Mouse (Mus musculus) ES-Bruce4 (cell line): Measurements from ENCODE around the gene Pcsk4. TPM values are rescaled to one million over a fixed set of nuclear protein-coding genes. Genes with fewer than 3 reads are reported as not detected.

Experiments used
- H3K27ac ChIP-seq: 2 replicates; pipeline ENCODE4 v1.5.1; 2012; ENCODE audit warnings: low read length, inconsistent platforms; ENCODE audit not compliant: insufficient read depth
- H3K27me3 ChIP-seq: 2 replicates; pipeline ENCODE4 v1.6.1; 2012; ENCODE audit warnings: mild to moderate bottlenecking, low read length, inconsistent platforms; ENCODE audit not compliant: control insufficient read depth, poor library complexity, insufficient read depth, severe bottlenecking
- H3K36me3 ChIP-seq: 2 replicates; pipeline ENCODE4 v1.6.1; 2012; ENCODE audit warnings: inconsistent platforms, mild to moderate bottlenecking, low read length, moderate library complexity; ENCODE audit not compliant: control insufficient read depth, poor library complexity, insufficient read depth, severe bottlenecking
- H3K4me1 ChIP-seq: one replicate; pipeline ENCODE4 v1.8.1; 2011; ENCODE audit warnings: low read length; ENCODE audit not compliant: control insufficient read depth, insufficient read depth
- H3K4me3 ChIP-seq: 2 replicates; pipeline ENCODE4 v1.5.1; 2011; ENCODE audit warnings: low read depth, mild to moderate bottlenecking, low read length
- H3K9ac ChIP-seq: 2 replicates; pipeline ENCODE4 v1.6.1; 2012; ENCODE audit warnings: low read depth, mild to moderate bottlenecking, inconsistent platforms; ENCODE audit not compliant: poor library complexity, severe bottlenecking
- H3K9me3 ChIP-seq: replicated peaks from 2 replicates; pipeline ENCODE4 v1.6.1; 2012; ENCODE audit warnings: mild to moderate bottlenecking, low read length, inconsistent platforms; ENCODE audit not compliant: control insufficient read depth, poor library complexity, insufficient read depth, severe bottlenecking
- CTCF ChIP-seq: IDR thresholded peaks from one replicate; pipeline ENCODE4 v1.8.1; 2011; ENCODE audit warnings: low read depth, low read length
- EP300 ChIP-seq: IDR thresholded peaks from 2 replicates; pipeline ENCODE4 v1.6.1; 2011; ENCODE audit warnings: low read depth, low read length; ENCODE audit not compliant: insufficient read depth
- POLR2A ChIP-seq: IDR thresholded peaks from one replicate; pipeline ENCODE4 v1.8.1; 2011; ENCODE audit warnings: low read length; ENCODE audit not compliant: insufficient read depth
- polyA plus RNA-seq: library from polyadenylated mRNA; stranded (reverse); fragments of >200 nt; gene quantifications from 2 replicates; pipeline ENCODE4 v1.2.4, GENCODE M21; 2011; ENCODE audit warnings: low read depth; ENCODE audit not compliant: missing spikeins, insufficient read depth, insufficient read length

Pcsk4 gene
- polyA plus RNA-seq, 1 experiment = 2.8 TPM

GRCm38 (mm10) chr10:80295618-80296425, 33.5 kb downstream of the Pcsk4 start, which contains the start of gene Apc2:
Gene Apc2, plus strand, starts transcription at chr10:80295977.
- Histone ChIP-seq H3K9ac (no peak within 1 kb of the TSS), H3K4me1 (peaks cover 3% of the 10 kb centered on the region), H3K27me3 (no peaks in the 10 kb centered on the region), H3K36me3 (peaks cover 25% of the 10 kb centered on the region), H3K27ac (peak within 1 kb of the TSS; percentile 48; the same call in 1 of the 2 replicates), H3K4me3 (peak within 1 kb of the TSS; percentile 82), H3K9me3 (no peaks in the 10 kb centered on the region)
- TF ChIP-seq EP300 = no peak
- peak; percentile 73 for TF ChIP-seq CTCF
- TF ChIP-seq POLR2A = no peak

GRCm38 (mm10) chr10:80294788-80295303, 34.5 kb downstream of the Pcsk4 start:
- Histone ChIP-seq H3K9ac (no peak overlapping the region), H3K9me3 (no peaks in the 10 kb centered on the region), H3K4me1 (peaks cover 3% of the 10 kb centered on the region), H3K36me3 (peaks cover 25% of the 10 kb centered on the region), H3K27ac (peak overlapping the region; percentile 48; the same call in 1 of the 2 replicates), H3K27me3 (no peaks in the 10 kb centered on the region), H3K4me3 (no peak overlapping the region)
- no peak for TF ChIP-seq POLR2A
- TF ChIP-seq EP300 = no peak
- no peak for TF ChIP-seq CTCF

- Histone ChIP-seq H3K9me3 (no peaks in the 10 kb centered on the region), H3K27ac (peak overlapping the region; percentile 48; the same call in 1 of the 2 replicates), H3K27me3 (no peaks in the 10 kb centered on the region), H3K36me3 (peaks cover 25% of the 10 kb centered on the region), H3K4me1 (peaks cover 3% of the 10 kb centered on the region), H3K4me3 (peak overlapping the region; percentile 83), H3K9ac (no peak overlapping the region)
- no peak for TF ChIP-seq CTCF
- no peak for TF ChIP-seq EP300
- no peak for TF ChIP-seq POLR2A
Observed at GRCm38 (mm10) chr10:80294311-80294710, 35.0 kb downstream of the Pcsk4 start.

- H3K4me3 ChIP-seq = peak overlapping the region; percentile 83
- no peak for TF ChIP-seq EP300
- TF ChIP-seq CTCF = no peak
- TF ChIP-seq POLR2A = no peak
- H3K9ac ChIP-seq = peak overlapping the region; percentile 84
- no peaks in the 10 kb centered on the region for H3K9me3 ChIP-seq
- peaks cover 25% of the 10 kb centered on the region for H3K36me3 ChIP-seq
- H3K4me1 ChIP-seq = peaks cover 3% of the 10 kb centered on the region
- H3K27ac ChIP-seq = peak overlapping the region; percentile 35
- H3K27me3 ChIP-seq = no peaks in the 10 kb centered on the region
Observed at GRCm38 (mm10) chr10:80293325-80293724, 36.0 kb downstream of the Pcsk4 start.

- Histone ChIP-seq H3K9me3 (no peaks in the 10 kb centered on the region), H3K4me1 (peaks cover 1% of the 10 kb centered on the region), H3K27ac (peak within 1 kb of the TSS; percentile 35), H3K4me3 (peak within 1 kb of the TSS; percentile 83), H3K9ac (peak within 1 kb of the TSS; percentile 84), H3K27me3 (no peaks in the 10 kb centered on the region), H3K36me3 (peaks cover 27% of the 10 kb centered on the region)
- TF ChIP-seq POLR2A (peak; percentile 86), EP300 (0 out of 2 replicates have a peak, but pooled peaks have one; percentile 8), CTCF (peak; percentile 60)
Observed at GRCm38 (mm10) chr10:80292251-80293146, 36.8 kb downstream of the Pcsk4 start, which contains the start of gene Rps15. Gene Rps15, plus strand, starts transcription at chr10:80292453.
